Mouse (Mus musculus) erythroblast, embryonic 14.5 days (primary cell): ENCODE measurements around the gene Sae1.

Experiments
- GATA1 ChIP-seq: IDR thresholded peaks from 2 replicates; pipeline ENCODE4 v1.6.1; 2012; ENCODE audit warnings: low read length, inconsistent platforms, mixed read lengths
- TAL1 ChIP-seq: IDR thresholded peaks from 3 replicates; pipeline ENCODE4 v1.6.1; 2012; ENCODE audit warnings: low read length, inconsistent platforms, mixed read lengths

DNA sequence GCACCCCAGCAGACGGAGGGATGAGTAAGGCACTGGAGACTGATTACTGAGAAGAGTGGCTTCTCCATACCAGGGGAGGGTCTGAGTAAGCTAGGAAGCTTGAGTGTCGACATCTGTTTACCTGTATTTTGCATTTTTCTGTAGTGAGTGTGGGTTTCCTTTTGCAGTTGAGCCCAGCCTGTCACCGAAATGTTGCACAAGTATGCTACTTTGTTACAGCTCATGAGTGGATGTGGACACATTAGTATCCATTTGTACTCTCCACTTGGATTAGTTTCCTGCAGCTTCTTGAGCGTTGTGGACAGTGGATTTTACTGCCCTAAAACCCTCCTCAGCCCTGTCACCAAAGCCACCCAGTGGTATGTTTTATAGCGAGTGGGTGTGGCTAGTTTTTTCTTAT lies 31.1 kb upstream of the Sae1 start:
- no peak for TF ChIP-seq TAL1
- TF ChIP-seq GATA1, result no peak
